ENCODE assay signal across 9 mouse cellular contexts in genomic region chr12:84069582-84069981, GRCm38 (mm10). TPM values are rescaled to one million over a fixed set of nuclear protein-coding genes. Genes with fewer than 3 reads are reported as not detected.
DNase-seq lines count a peak whose midpoint lies in the region; ATAC-seq and TF ChIP-seq lines count a peak whose summit lies in the region.
"Not testable (repeated sequence)": the region's sequence is repeated elsewhere in the genome, so short reads cannot be mapped to it uniquely, and the experiment has no call there.
"Had no signal": no experiment of that assay in that cellular context is flagged by ENCODE, and none has a peak within 500 bp of the region (broad histone marks: within the 10 kb centered on the region; RNA-seq: fewer than 3 reads in every experiment).

No protein-coding gene starts in this region.

- peak; percentile 45 for DNase-seq in adrenal gland, postnatal 25 days
- DNase-seq in heart, embryonic 10.5 days (ENCODE audit: low spot score) = not testable (repeated sequence)
- peak; percentile 18 to 36 for DNase-seq in left cerebral cortex, adult 8-10 months (ENCODE audit: low spot score in 2 of 2)
- DNase-seq in ovary, postnatal 36 days (ENCODE audit: low spot score) = peak; percentile 41
- peak; percentile 30 for DNase-seq in urinary bladder, adult 2 months (ENCODE audit: low spot score)

- not testable (repeated sequence) for TF ChIP-seq POLR2A in embryonic fibroblast, embryonic 13.5 days (IDR thresholded peaks at IDR 0.05; ENCODE audit: low read depth, low read length)

- peak overlapping the region; percentile 17 for H3K4me3 ChIP-seq in embryonic fibroblast, embryonic 13.5 days (ENCODE audit: insufficient read depth, low read length)
- H3K4me3 ChIP-seq in heart, embryonic 10.5 days = peak overlapping the region; percentile 56
- H3K4me3 ChIP-seq in intestine, postnatal 0 days (ENCODE audit: low read depth, low read length) = peak overlapping the region; percentile 38
- peak overlapping the region; percentile 44 for H3K4me3 ChIP-seq in lung, embryonic 16.5 days (ENCODE audit: low read length)

- not testable (repeated sequence) for H3K4me1 ChIP-seq in embryonic fibroblast, embryonic 13.5 days (ENCODE audit: control insufficient read depth, insufficient read depth, low read length); heart, embryonic 10.5 days; intestine, postnatal 0 days (replicated peaks; ENCODE audit: control insufficient read depth, insufficient read depth, low read length); lung, embryonic 16.5 days (replicated peaks; ENCODE audit: control insufficient read depth, insufficient read depth, low read length)

- H3K36me3 ChIP-seq in heart, embryonic 10.5 days; intestine, postnatal 0 days (ENCODE audit: control insufficient read depth, insufficient read depth); lung, embryonic 16.5 days (ENCODE audit: control insufficient read depth, insufficient read depth, low read length): not testable (repeated sequence)

- H3K27me3 ChIP-seq in heart, embryonic 10.5 days (ENCODE audit: insufficient read depth, poor library complexity, severe bottlenecking) = peaks cover 57% of the 10 kb centered on the region
- H3K27me3 ChIP-seq in intestine, postnatal 0 days (replicated peaks; ENCODE audit: control insufficient read depth, insufficient read depth, low read length) = not testable (repeated sequence)
- H3K27me3 ChIP-seq in lung, embryonic 16.5 days (ENCODE audit: control insufficient read depth, insufficient read depth, low read depth, low read length) = peaks cover 16% of the 10 kb centered on the region

- peak overlapping the region; percentile 46; the same call in 1 of the 2 replicates for H3K9ac ChIP-seq in intestine, postnatal 0 days (ENCODE audit: low read depth, low read length)
- H3K9ac ChIP-seq in lung, embryonic 16.5 days (ENCODE audit: low read length) = not testable (repeated sequence)

- H3K27ac ChIP-seq in embryonic fibroblast, embryonic 13.5 days (ENCODE audit: insufficient read depth, low read length); heart, embryonic 10.5 days; lung, embryonic 16.5 days (ENCODE audit: low read length): not testable (repeated sequence)
- peak overlapping the region; percentile 75 for H3K27ac ChIP-seq in intestine, postnatal 0 days (ENCODE audit: low read depth, low read length)

- H3K4me2 ChIP-seq in intestine, postnatal 0 days (replicated peaks; ENCODE audit: low read depth) = peak overlapping the region; percentile 67
- peak overlapping the region; percentile 59 for H3K4me2 ChIP-seq in lung, embryonic 16.5 days (ENCODE audit: low read depth, low read length)

- ATAC-seq in intestine, postnatal 0 days = peak; percentile 20; the same call in 1 of the 2 replicates
- peak; percentile 20; the same call in 1 of the 2 replicates for ATAC-seq in lung, embryonic 16.5 days (ENCODE audit: low read depth)

- H3K9me3 ChIP-seq in heart, embryonic 10.5 days; intestine, postnatal 0 days (ENCODE audit: control insufficient read depth); lung, embryonic 16.5 days (ENCODE audit: control insufficient read depth, low read length): not testable (repeated sequence)

- not testable (repeated sequence) for TF ChIP-seq CTCF in embryonic fibroblast, embryonic 13.5 days (IDR thresholded peaks at IDR 0.05; ENCODE audit: borderline replicate concordance, insufficient read depth, low read length); intestine, postnatal 0 days (IDR thresholded peaks at IDR 0.05; ENCODE audit: low read depth)

- WGBS in heart, embryonic 10.5 days = 2% methylated on average over 49 of the region's 52 CpGs
- 3% methylated on average over 37 of the region's 52 CpGs for WGBS in intestine, postnatal 0 days
- WGBS in lung, embryonic 16.5 days = 2% methylated on average over 37 of the region's 52 CpGs

RNA-seq across cellular contexts. Expression of gene Acot5, which starts 0.5 kb away (rescaled TPM):
- total RNA-seq in adrenal gland, postnatal 25 days (2021) = 0.33 TPM in 1 of 2 replicates, not detected in the other
- not detected in 2 replicates for polyA plus RNA-seq in embryonic fibroblast, embryonic 13.5 days (2011; ENCODE audit: insufficient read length, low read depth, missing spikeins)
- 0.11 TPM in 1 of 2 replicates, not detected in the other for polyA plus RNA-seq in heart, embryonic 10.5 days (2016; fragmentation: Nextera tagmentation; extraction: Ambion mirVana)
- polyA plus RNA-seq in intestine, postnatal 0 days (2015; fragmentation: Nextera tagmentation; extraction: Ambion mirVana) = 6.6 and 7.8 TPM in 2 replicates
- total RNA-seq in left cerebral cortex, adult 8-10 months (2022) = 1 to 10 TPM; 2.4 to 3.7 (median 3.5) TPM
- not detected in 2 replicates for polyA plus RNA-seq in lung, embryonic 16.5 days (2015; fragmentation: Nextera tagmentation; extraction: Ambion mirVana)
- 0.06 and 0.15 TPM in 2 replicates for polyA plus RNA-seq in urinary bladder, adult 2 months (2012; rRNA removed)
- total RNA-seq: MEL had no signal

RNA-seq across cellular contexts. Expression of gene Acot3, which starts 17.6 kb away (rescaled TPM):
- not detected in 2 replicates for total RNA-seq in adrenal gland, postnatal 25 days (2021)
- not detected in 2 replicates for polyA plus RNA-seq in embryonic fibroblast, embryonic 13.5 days (2011; ENCODE audit: insufficient read length, low read depth, missing spikeins)
- 0.34 and 0.60 TPM in 2 replicates for polyA plus RNA-seq in heart, embryonic 10.5 days (2016; fragmentation: Nextera tagmentation; extraction: Ambion mirVana)
- polyA plus RNA-seq in intestine, postnatal 0 days (2015; fragmentation: Nextera tagmentation; extraction: Ambion mirVana) = 22.5 and 28.2 TPM in 2 replicates
- total RNA-seq in left cerebral cortex, adult 8-10 months (2022) = 1 to 10 TPM; 2.0 to 3.2 (median 2.5) TPM
- 0.11 and 0.29 TPM in 2 replicates for polyA plus RNA-seq in lung, embryonic 16.5 days (2015; fragmentation: Nextera tagmentation; extraction: Ambion mirVana)
- not detected in 2 replicates for polyA plus RNA-seq in urinary bladder, adult 2 months (2012; rRNA removed)
- total RNA-seq: MEL had no signal

RNA-seq across cellular contexts. Expression of gene Gm49366, which starts 30.8 kb away (rescaled TPM):
- total RNA-seq in adrenal gland, postnatal 25 days (2021) = not detected in 2 replicates
- polyA plus RNA-seq in embryonic fibroblast, embryonic 13.5 days (2011; ENCODE audit: insufficient read length, low read depth, missing spikeins) = not detected in 2 replicates
- polyA plus RNA-seq in heart, embryonic 10.5 days (2016; fragmentation: Nextera tagmentation; extraction: Ambion mirVana) = not detected in 2 replicates
- not detected in 2 replicates for polyA plus RNA-seq in intestine, postnatal 0 days (2015; fragmentation: Nextera tagmentation; extraction: Ambion mirVana)
- 1 to 10 TPM in 1 of 4 experiments, not detected in 3; 1.3 TPM for total RNA-seq in left cerebral cortex, adult 8-10 months (2022)
- not detected in 2 replicates for polyA plus RNA-seq in lung, embryonic 16.5 days (2015; fragmentation: Nextera tagmentation; extraction: Ambion mirVana)
- polyA plus RNA-seq in urinary bladder, adult 2 months (2012; rRNA removed) = not detected in 2 replicates
- total RNA-seq: MEL had no signal

RNA-seq across cellular contexts. Expression of gene Acot6, which starts 30.9 kb away (rescaled TPM):
- 4.9 and 5.0 TPM in 2 replicates for total RNA-seq in adrenal gland, postnatal 25 days (2021)
- 3.1 and 4.4 TPM in 2 replicates for polyA plus RNA-seq in embryonic fibroblast, embryonic 13.5 days (2011; ENCODE audit: insufficient read length, low read depth, missing spikeins)
- polyA plus RNA-seq in heart, embryonic 10.5 days (2016; fragmentation: Nextera tagmentation; extraction: Ambion mirVana) = 0.67 and 0.69 TPM in 2 replicates
- polyA plus RNA-seq in intestine, postnatal 0 days (2015; fragmentation: Nextera tagmentation; extraction: Ambion mirVana) = 8.4 and 9.7 TPM in 2 replicates
- 1 to 10 TPM; 4.1 to 4.9 (median 4.1) TPM for total RNA-seq in left cerebral cortex, adult 8-10 months (2022)
- polyA plus RNA-seq in lung, embryonic 16.5 days (2015; fragmentation: Nextera tagmentation; extraction: Ambion mirVana) = 1.1 and 1.8 TPM in 2 replicates
- 5.2 and 5.6 TPM in 2 replicates for polyA plus RNA-seq in urinary bladder, adult 2 months (2012; rRNA removed)

RNA-seq across cellular contexts. Expression of gene Acot4, which starts 31.4 kb away (rescaled TPM):
- 1.5 and 1.7 TPM in 2 replicates for total RNA-seq in adrenal gland, postnatal 25 days (2021)
- polyA plus RNA-seq in embryonic fibroblast, embryonic 13.5 days (2011; ENCODE audit: insufficient read length, low read depth, missing spikeins) = 0.23 and 0.37 TPM in 2 replicates
- 0.37 and 0.72 TPM in 2 replicates for polyA plus RNA-seq in heart, embryonic 10.5 days (2016; fragmentation: Nextera tagmentation; extraction: Ambion mirVana)
- polyA plus RNA-seq in intestine, postnatal 0 days (2015; fragmentation: Nextera tagmentation; extraction: Ambion mirVana) = 45.2 and 53.8 TPM in 2 replicates
- 1 to 10 TPM; 2.1 to 2.9 (median 2.3) TPM for total RNA-seq in left cerebral cortex, adult 8-10 months (2022)
- polyA plus RNA-seq in lung, embryonic 16.5 days (2015; fragmentation: Nextera tagmentation; extraction: Ambion mirVana) = 0.47 and 0.58 TPM in 2 replicates
- polyA plus RNA-seq in urinary bladder, adult 2 months (2012; rRNA removed) = 0.72 and 0.74 TPM in 2 replicates

Comparison
In these comparisons a context has a peak if more than half of its experiments do, and no peak if none do; other contexts are left out.
1. RNA of gene Acot3, which starts 17.6 kb away (polyA plus RNA-seq): 22.5 to 28.2 TPM in intestine, postnatal 0 days; 0.34 to 0.60 TPM in heart, embryonic 10.5 days, 0.11 to 0.29 TPM in lung, embryonic 16.5 days, not detected in urinary bladder, adult 2 months and not detected in embryonic fibroblast, embryonic 13.5 days; every median in the first group is over 10 times any median in the second.
2. Peak in every context shown above with its lines, with median percentiles within 50 percentile points of each other: H3K4me3 ChIP-seq.